Mouse (Mus musculus): Measurements from ENCODE around the gene Dpp7.

GRCm38 (mm10) chr2:25331470-25331869, 24.7 kb downstream of the Dpp7 start:
- TF ChIP-seq CTCF (IDR thresholded peaks at IDR 0.05) (no peak), POLR2A (IDR thresholded peaks at IDR 0.05; ENCODE audit: insufficient read depth, low read depth, low read length) (no peak)
